8 mouse cellular contexts compared by ENCODE assay signal in the genomic region with DNA sequence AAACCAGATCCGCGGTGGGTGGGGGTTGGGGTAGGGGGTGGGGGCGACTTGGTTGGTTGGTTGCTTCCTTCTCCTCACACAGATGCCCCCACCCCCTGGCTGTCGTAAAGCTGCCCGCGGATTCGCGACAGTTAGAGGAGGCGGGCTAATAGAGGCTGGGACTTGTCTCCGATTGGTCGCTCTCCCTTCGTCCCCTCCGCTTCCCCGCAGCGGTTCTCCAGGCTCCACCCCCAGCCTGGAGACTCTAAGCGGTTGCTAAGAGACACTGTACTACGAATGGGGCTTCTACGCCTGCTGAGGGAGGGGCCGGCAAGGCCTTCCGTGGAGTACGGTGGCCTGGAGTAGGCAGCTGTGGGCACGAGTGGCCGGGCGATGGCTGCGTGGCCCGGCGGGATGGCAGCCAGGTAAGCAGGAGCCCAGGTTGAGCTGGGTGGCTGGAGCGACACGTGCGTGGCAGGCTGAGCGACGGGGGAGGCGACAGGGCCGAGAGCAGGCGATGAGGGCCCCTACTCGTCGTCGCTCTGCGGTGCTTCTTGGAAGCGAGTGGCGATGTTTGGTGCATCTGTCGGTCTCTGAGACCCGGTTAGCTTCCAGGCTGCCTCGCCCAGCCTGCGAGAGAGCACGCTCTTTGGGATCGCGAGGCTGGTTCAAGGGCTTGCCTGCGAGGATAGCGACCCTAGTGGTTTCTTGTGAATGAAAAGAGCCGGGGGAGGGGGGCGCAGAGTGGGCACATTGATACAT. TPM values are rescaled to one million over a fixed set of nuclear protein-coding genes. Genes with fewer than 3 reads are reported as not detected.
DNase-seq lines count a peak whose midpoint lies in the region; ATAC-seq and TF ChIP-seq lines count a peak whose summit lies in the region.

A gene (plus strand): TSS at position 270 of the 741 bp plus-strand sequence.

- H3K9me3 ChIP-seq in MEL (replicated peaks; ENCODE audit: insufficient read depth, low read length), result no peaks in the 10 kb centered on the region
- H3K9me3 ChIP-seq in forebrain, postnatal 0 days (ENCODE audit: low read length), result no peaks in the 10 kb centered on the region
- H3K9me3 ChIP-seq in lung, embryonic 15.5 days, result no peaks in the 10 kb centered on the region

- no peak for TF ChIP-seq EP300 in MEL (IDR thresholded peaks at IDR 0.05; ENCODE audit: low read depth in 1 of 2, low read length in 2 of 2)

- peaks cover 0 to 9% of the 10 kb centered on the region in 2 experiments; a peak in 2 of 4 replicates for H3K36me3 ChIP-seq in MEL (ENCODE audit: control insufficient read depth in 1 of 2, insufficient read depth in 2 of 2, low read length in 2 of 2)
- no peaks in the 10 kb centered on the region for H3K36me3 ChIP-seq in forebrain, postnatal 0 days (ENCODE audit: insufficient read depth)
- H3K36me3 ChIP-seq in lung, embryonic 15.5 days, result peaks cover 6% of the 10 kb centered on the region; the same call in 1 of the 2 replicates

- no peak for TF ChIP-seq CTCF in MEL (IDR thresholded peaks at IDR 0.05 in 2 of 3, conservative IDR thresholded peaks at IDR 0.05 in 1 of 3; ENCODE audit: control insufficient read depth in 1 of 3, insufficient read depth in 1 of 3, low read depth in 2 of 3, low read length in 3 of 3, poor library complexity in 1 of 3, severe bottlenecking in 1 of 3)
- no peak for TF ChIP-seq CTCF in cerebellum, adult 2 months (IDR thresholded peaks at IDR 0.05; ENCODE audit: borderline replicate concordance, insufficient read depth, low read depth, low read length)
- TF ChIP-seq CTCF in forebrain, postnatal 0 days (IDR thresholded peaks at IDR 0.05; ENCODE audit: low read depth), result peak; percentile 73

- peak within 1 kb of the TSS; percentile 42 for H3K27ac ChIP-seq in MEL (ENCODE audit: control insufficient read depth, low read depth, low read length)
- peak within 1 kb of the TSS; percentile 67 for H3K27ac ChIP-seq in cerebellum, adult 2 months (ENCODE audit: insufficient read depth, low read length)
- H3K27ac ChIP-seq in forebrain, postnatal 0 days (ENCODE audit: low read depth, low read length), result peak within 1 kb of the TSS; percentile 97
- peak within 1 kb of the TSS; percentile 90 for H3K27ac ChIP-seq in lung, embryonic 15.5 days

- H3K9ac ChIP-seq in MEL (ENCODE audit: control insufficient read depth, low read depth, low read length, poor library complexity, severe bottlenecking), result peak within 1 kb of the TSS; percentile 81
- peak within 1 kb of the TSS; percentile 84 for H3K9ac ChIP-seq in forebrain, postnatal 0 days
- H3K9ac ChIP-seq in lung, embryonic 15.5 days, result peak within 1 kb of the TSS; percentile 81

- peaks cover 8% of the 10 kb centered on the region for H3K79me2 ChIP-seq in MEL (ENCODE audit: control insufficient read depth, insufficient read depth, low read length, poor library complexity)

- peak; percentile 65 to 77 for TF ChIP-seq POLR2A in MEL (IDR thresholded peaks at IDR 0.05; ENCODE audit: control insufficient read depth in 1 of 2, insufficient read depth in 1 of 2, low read depth in 1 of 2, low read length in 2 of 2, poor library complexity in 1 of 2)
- peak; percentile 50; the same call in 1 of the 2 replicates for TF ChIP-seq POLR2A in cerebellum, adult 2 months (IDR thresholded peaks at IDR 0.05; ENCODE audit: borderline replicate concordance, insufficient read depth, low read length)

- peak within 1 kb of the TSS; percentile 93 for H3K4me2 ChIP-seq in forebrain, postnatal 0 days (ENCODE audit: low read depth)
- peak within 1 kb of the TSS; percentile 85 for H3K4me2 ChIP-seq in lung, embryonic 15.5 days

- peaks cover 2 to 7% of the 10 kb centered on the region in 2 experiments; a peak in 3 of 4 replicates for H3K4me1 ChIP-seq in MEL (ENCODE audit: control insufficient read depth in 1 of 2, insufficient read depth in 2 of 2, low read length in 2 of 2)
- no peaks in the 10 kb centered on the region for H3K4me1 ChIP-seq in cerebellum, adult 2 months (ENCODE audit: control insufficient read depth, insufficient read depth, low read length)
- H3K4me1 ChIP-seq in forebrain, postnatal 0 days (ENCODE audit: insufficient read depth), result peaks cover 9% of the 10 kb centered on the region
- peaks cover 19% of the 10 kb centered on the region for H3K4me1 ChIP-seq in lung, embryonic 15.5 days

- TF ChIP-seq RAD21 in MEL (IDR thresholded peaks at IDR 0.05; ENCODE audit: low read depth, low read length), result no peak

- H3K27me3 ChIP-seq in MEL (ENCODE audit: control insufficient read depth in 1 of 2, insufficient read depth in 2 of 2, low read length in 2 of 2), result no peaks in the 10 kb centered on the region
- H3K27me3 ChIP-seq in cerebellum, adult 2 months (ENCODE audit: control insufficient read depth, insufficient read depth, low read length), result no peaks in the 10 kb centered on the region
- no peaks in the 10 kb centered on the region for H3K27me3 ChIP-seq in forebrain, postnatal 0 days (ENCODE audit: insufficient read depth, low read length)
- H3K27me3 ChIP-seq in lung, embryonic 15.5 days, result no peaks in the 10 kb centered on the region

- ATAC-seq in forebrain, postnatal 0 days, result peak; percentile 99
- peak; percentile 99 for ATAC-seq in lung, embryonic 15.5 days (ENCODE audit: borderline replicate concordance, extremely low read depth, low FRiP score, low TSS enrichment)

- H3K4me3 ChIP-seq in MEL (ENCODE audit: control insufficient read depth in 1 of 2, insufficient read depth in 1 of 2, low read depth in 2 of 2, low read length in 2 of 2), result peak within 1 kb of the TSS; percentile 92 to 93
- peak within 1 kb of the TSS; percentile 89 for H3K4me3 ChIP-seq in cerebellum, adult 2 months (replicated peaks; ENCODE audit: insufficient read depth, low read depth, low read length)
- peak within 1 kb of the TSS; percentile 83 for H3K4me3 ChIP-seq in forebrain, postnatal 0 days (ENCODE audit: low read depth, low read length)
- H3K4me3 ChIP-seq in lung, embryonic 15.5 days, result peak within 1 kb of the TSS; percentile 79

- WGBS in cerebellum, adult 2 months, result under 1% methylated on average over 52 of the region's 52 CpGs
- WGBS in forebrain, postnatal 0 days, result under 1% methylated on average over 51 of the region's 52 CpGs
- under 1% methylated on average over 52 of the region's 52 CpGs for WGBS in lung, embryonic 15.5 days

- peak; percentile 99 for DNase-seq in MEL (ENCODE audit: low read depth, low spot score)
- peak; percentile 98 to 99 for DNase-seq in cerebellum, adult 2 months
- peak; percentile 99 for DNase-seq in forebrain, postnatal 0 days
- DNase-seq in heart, postnatal 4 days, result peak; percentile 97
- peak; percentile 98 to 100 for DNase-seq in layer of hippocampus, adult 8-10 months (ENCODE audit: low spot score in 2 of 2)
- DNase-seq in ovary, adult 18-20 months (ENCODE audit: low spot score), result peak; percentile 100
- peak; percentile 99 for DNase-seq in thymus, postnatal 0 days (ENCODE audit: low spot score)

TF ChIP-seq in MEL, 35 proteins besides CTCF, POLR2A, EP300 and RAD21:
- peak; percentile 90 for TF ChIP-seq SIN3A (IDR thresholded peaks at IDR 0.05; ENCODE audit: low read length)
- TF ChIP-seq MXI1 (IDR thresholded peaks at IDR 0.05; ENCODE audit: low read depth, low read length), result peak; percentile 95
- TF ChIP-seq TCF12 (IDR thresholded peaks at IDR 0.05; ENCODE audit: low read depth, low read length), result 0 out of 2 replicates have a peak, but pooled peaks have one; percentile 12
- TF ChIP-seq NELFE (IDR thresholded peaks at IDR 0.05; ENCODE audit: low read depth, low read length), result peak; percentile 59
- TF ChIP-seq ELF1 (IDR thresholded peaks at IDR 0.05; ENCODE audit: low read depth, low read length), result peak; percentile 75
- TF ChIP-seq JUND (IDR thresholded peaks at IDR 0.05; ENCODE audit: low read depth, low read length), result no peak
- peak; percentile 45; the same call in 1 of the 2 replicates for TF ChIP-seq MYC (IDR thresholded peaks at IDR 0.05; ENCODE audit: low read depth, low read length)
- no peak for TF ChIP-seq ZC3H11A (IDR thresholded peaks at IDR 0.05; ENCODE audit: low read depth, low read length)
- TF ChIP-seq CHD1 (IDR thresholded peaks at IDR 0.05; ENCODE audit: low read depth, low read length), result no peak
- peak; percentile 97 for TF ChIP-seq MAZ (IDR thresholded peaks at IDR 0.05; ENCODE audit: low read depth, low read length)
- TF ChIP-seq ZNF384 (IDR thresholded peaks at IDR 0.05; ENCODE audit: low read depth, low read length), result no peak
- TF ChIP-seq MYB (IDR thresholded peaks at IDR 0.05; ENCODE audit: low read depth, low read length), result 0 out of 2 replicates have a peak, but pooled peaks have one; percentile 2
- TF ChIP-seq E2F4 (IDR thresholded peaks at IDR 0.05; ENCODE audit: borderline replicate concordance, low read depth, low read length), result 0 out of 2 replicates have a peak, but pooled peaks have one; percentile 32
- peak; percentile 71 for TF ChIP-seq MAX (IDR thresholded peaks at IDR 0.05; ENCODE audit: low read length)
- peak; percentile 83 for TF ChIP-seq HCFC1 (IDR thresholded peaks at IDR 0.05; ENCODE audit: low read depth, low read length)

RNA-seq across cellular contexts. Expression of the gene that starts here (rescaled TPM):
- 6.9 and 9.1 TPM in 2 replicates for total RNA-seq in MEL (2012; rRNA removed)
- 10 to 100 TPM in 1 of 2 experiments, not detected in 1; 14.5 TPM for polyA plus RNA-seq in MEL (2012; ENCODE audit: insufficient read depth in 1 of 2, insufficient read length in 2 of 2, low read depth in 1 of 2, low replicate concordance in 2 of 2, missing spikeins in 1 of 2)
- polyA plus RNA-seq in cerebellum, adult 2 months (2012; rRNA removed), result 7.6 and 8.0 TPM in 2 replicates
- 24.9 and 33.7 TPM in 2 replicates for total RNA-seq in forebrain, postnatal 0 days (2014; rRNA removed)
- polyA plus RNA-seq in forebrain, postnatal 0 days (2015; fragmentation: Nextera tagmentation; extraction: Ambion mirVana), result 20.1 and 21.9 TPM in 2 replicates
- total RNA-seq in heart, postnatal 4 days (2021), result 1 to 10 TPM; 5.6 to 6.1 TPM
- total RNA-seq in layer of hippocampus, adult 8-10 months (2022), result 10 to 100 TPM in 2 of 4 experiments, 1 to 10 TPM in 2; 7.9 to 11.5 (median 9.5) TPM
- 16.1 and 17.3 TPM in 2 replicates for polyA plus RNA-seq in lung, embryonic 15.5 days (2015; fragmentation: Nextera tagmentation; extraction: Ambion mirVana)
- 10.3 and 11.1 TPM in 2 replicates for polyA plus RNA-seq in thymus, postnatal 0 days (2015; fragmentation: Nextera tagmentation; extraction: Ambion mirVana)

Comparison
In these comparisons a context has a peak if more than half of its experiments do, and no peak if none do; other contexts are left out.
1. Peak in every context shown above with its lines: DNase-seq, ATAC-seq, H3K4me3 ChIP-seq and H3K27ac ChIP-seq.
2. H3K27ac ChIP-seq: peak in every context shown above with its lines; median percentile 97 in forebrain, postnatal 0 days; 90 in lung, embryonic 15.5 days; 67 in cerebellum, adult 2 months; 42 in MEL.